In genomic region chr13:59431124-59431864, GRCm38 (mm10) we compare ENCODE assay signal across 8 mouse cellular contexts.
DNase-seq lines count a peak whose midpoint lies in the region; ATAC-seq and TF ChIP-seq lines count a peak whose summit lies in the region.

No protein-coding gene starts in this region.

- H3K27ac ChIP-seq in kidney, embryonic 14.5 days (ENCODE audit: low read depth, low read length): no peak overlapping the region
- H3K27ac ChIP-seq in forebrain, embryonic 12.5 days: no peak overlapping the region
- peak overlapping the region; percentile 71 for H3K27ac ChIP-seq in hindbrain, embryonic 13.5 days
- no peak overlapping the region for H3K27ac ChIP-seq in limb, embryonic 14.5 days (replicated peaks; ENCODE audit: low read depth, low read length)

- TF ChIP-seq POLR2A in limb, embryonic 14.5 days (IDR thresholded peaks at IDR 0.05; ENCODE audit: borderline replicate concordance, extremely low read depth, insufficient read depth, insufficient read length): no peak

- no peaks in the 10 kb centered on the region for H3K27me3 ChIP-seq in kidney, embryonic 14.5 days (ENCODE audit: control insufficient read depth, insufficient read depth, low read length)
- no peaks in the 10 kb centered on the region; the same call in 1 of the 2 replicates for H3K27me3 ChIP-seq in forebrain, embryonic 12.5 days
- no peaks in the 10 kb centered on the region for H3K27me3 ChIP-seq in hindbrain, embryonic 13.5 days
- no peaks in the 10 kb centered on the region for H3K27me3 ChIP-seq in limb, embryonic 14.5 days (ENCODE audit: control insufficient read depth, insufficient read depth, low read length)

- H3K9ac ChIP-seq in kidney, embryonic 14.5 days (ENCODE audit: low read depth, low read length): no peak overlapping the region
- H3K9ac ChIP-seq in forebrain, embryonic 12.5 days: no peak overlapping the region
- H3K9ac ChIP-seq in hindbrain, embryonic 13.5 days: no peak overlapping the region; the same call in 1 of the 2 replicates
- no peak overlapping the region for H3K9ac ChIP-seq in limb, embryonic 14.5 days (ENCODE audit: low read depth, low read length, severe bottlenecking)

- 51% methylated on average over 18 of the region's 18 CpGs for WGBS in kidney, embryonic 14.5 days
- 71% methylated on average over 18 of the region's 18 CpGs for WGBS in forebrain, embryonic 12.5 days
- 51% methylated on average over 18 of the region's 18 CpGs for WGBS in hindbrain, embryonic 13.5 days
- WGBS in limb, embryonic 14.5 days: 28% methylated on average over 18 of the region's 18 CpGs

- no peak for DNase-seq in kidney, adult 18-20 months
- peak; percentile 23 for DNase-seq in limb, embryonic 14.5 days (ENCODE audit: low spot score)
- DNase-seq in retina, embryonic 14.5 days (ENCODE audit: low spot score): peak; percentile 20

- no peaks in the 10 kb centered on the region for H3K9me3 ChIP-seq in kidney, embryonic 14.5 days (ENCODE audit: control insufficient read depth, low read length)
- H3K9me3 ChIP-seq in forebrain, embryonic 12.5 days: no peaks in the 10 kb centered on the region
- no peaks in the 10 kb centered on the region; the same call in 1 of the 2 replicates for H3K9me3 ChIP-seq in hindbrain, embryonic 13.5 days
- H3K9me3 ChIP-seq in limb, embryonic 14.5 days (ENCODE audit: control insufficient read depth, low read length): no peaks in the 10 kb centered on the region

- H3K4me3 ChIP-seq in kidney, embryonic 14.5 days (ENCODE audit: low read length): no peak overlapping the region
- H3K4me3 ChIP-seq in forebrain, embryonic 12.5 days (replicated peaks): no peak overlapping the region
- no peak overlapping the region for H3K4me3 ChIP-seq in hindbrain, embryonic 13.5 days
- H3K4me3 ChIP-seq in limb, embryonic 14.5 days (replicated peaks; ENCODE audit: low read length): peak overlapping the region; percentile 21; the same call in 1 of the 2 replicates

- H3K4me2 ChIP-seq in kidney, embryonic 14.5 days (replicated peaks; ENCODE audit: low read depth, low read length): no peak overlapping the region; the same call in 1 of the 2 replicates
- H3K4me2 ChIP-seq in forebrain, embryonic 12.5 days: no peak overlapping the region
- H3K4me2 ChIP-seq in hindbrain, embryonic 13.5 days: peak overlapping the region; percentile 26; the same call in 1 of the 2 replicates
- peak overlapping the region; percentile 46 for H3K4me2 ChIP-seq in limb, embryonic 14.5 days (replicated peaks; ENCODE audit: low read depth, low read length, severe bottlenecking)

- H3K36me3 ChIP-seq in kidney, embryonic 14.5 days (ENCODE audit: control insufficient read depth, insufficient read depth, low read length): no peaks in the 10 kb centered on the region
- H3K36me3 ChIP-seq in forebrain, embryonic 12.5 days (replicated peaks): no peaks in the 10 kb centered on the region
- H3K36me3 ChIP-seq in hindbrain, embryonic 13.5 days: no peaks in the 10 kb centered on the region
- H3K36me3 ChIP-seq in limb, embryonic 14.5 days (ENCODE audit: control insufficient read depth, insufficient read depth, low read length): no peaks in the 10 kb centered on the region

- ATAC-seq in kidney, embryonic 14.5 days (ENCODE audit: low FRiP score, low TSS enrichment): peak; percentile 69
- ATAC-seq in cerebellum, adult (ENCODE audit: insufficient number of reproducible peaks, low FRiP score, low TSS enrichment): peak; percentile 86
- ATAC-seq in forebrain, embryonic 12.5 days (ENCODE audit: low FRiP score): 0 out of 2 replicates have a peak, but pooled peaks have one; percentile 27
- ATAC-seq in hindbrain, embryonic 13.5 days (ENCODE audit: low FRiP score): peak; percentile 77
- ATAC-seq in limb, embryonic 14.5 days (ENCODE audit: low FRiP score, low read depth): peak; percentile 57; the same call in 1 of the 2 replicates
- no peak for ATAC-seq in erythroblast, adult 5-6 weeks (replicated peaks; ENCODE audit: low FRiP score, poor library complexity, severe bottlenecking)

- H3K4me1 ChIP-seq in kidney, embryonic 14.5 days (ENCODE audit: control insufficient read depth, insufficient read depth, low read length): no peaks in the 10 kb centered on the region
- no peaks in the 10 kb centered on the region for H3K4me1 ChIP-seq in forebrain, embryonic 12.5 days
- peaks cover 4% of the 10 kb centered on the region for H3K4me1 ChIP-seq in hindbrain, embryonic 13.5 days (replicated peaks)
- H3K4me1 ChIP-seq in limb, embryonic 14.5 days (ENCODE audit: control insufficient read depth, insufficient read depth, low read length): no peaks in the 10 kb centered on the region; the same call in 1 of the 2 replicates

Comparison
In these comparisons a context has a peak if more than half of its experiments do, and no peak if none do; other contexts are left out.
1. H3K4me2 ChIP-seq: peak in hindbrain, embryonic 13.5 days (single experiment) and limb, embryonic 14.5 days (single experiment); none in kidney, embryonic 14.5 days (single experiment) and forebrain, embryonic 12.5 days (single experiment).